Mouse (Mus musculus): ENCODE measurements around the gene Gramd1b.

Gramd1b gene

GRCm38 (mm10) chr9:40426282-40426964 is 104.8 kb downstream of the Gramd1b start:
- DNase-seq (ENCODE audit: low spot score) = no peak

- DNase-seq (ENCODE audit: low spot score) = no peak
Observed at GRCm38 (mm10) chr9:40424874-40425273, 106.3 kb downstream of the Gramd1b start.

DNA sequence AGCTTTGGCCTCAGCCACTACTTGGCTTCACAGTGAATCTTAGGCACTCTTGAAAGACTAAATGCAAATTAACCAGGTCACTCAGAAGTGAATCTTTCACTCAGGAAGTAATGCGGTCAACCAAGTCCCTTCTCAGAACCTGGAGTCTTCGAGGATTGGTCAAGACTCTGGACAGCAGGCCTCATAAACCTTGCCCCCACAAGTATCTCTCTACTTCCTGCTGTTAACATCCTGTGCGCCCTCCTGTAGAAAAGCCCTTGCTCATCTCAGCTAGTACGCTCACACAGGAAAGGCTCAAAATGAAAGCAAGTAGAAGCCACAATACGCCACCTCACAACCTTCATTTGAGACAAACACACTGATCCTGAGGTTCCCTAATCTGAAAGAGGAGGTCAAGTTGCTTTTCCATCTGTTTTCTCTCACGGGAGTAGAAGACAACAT is 107.7 kb downstream of the Gramd1b start:
- DNase-seq (ENCODE audit: low spot score) = no peak

DNA sequence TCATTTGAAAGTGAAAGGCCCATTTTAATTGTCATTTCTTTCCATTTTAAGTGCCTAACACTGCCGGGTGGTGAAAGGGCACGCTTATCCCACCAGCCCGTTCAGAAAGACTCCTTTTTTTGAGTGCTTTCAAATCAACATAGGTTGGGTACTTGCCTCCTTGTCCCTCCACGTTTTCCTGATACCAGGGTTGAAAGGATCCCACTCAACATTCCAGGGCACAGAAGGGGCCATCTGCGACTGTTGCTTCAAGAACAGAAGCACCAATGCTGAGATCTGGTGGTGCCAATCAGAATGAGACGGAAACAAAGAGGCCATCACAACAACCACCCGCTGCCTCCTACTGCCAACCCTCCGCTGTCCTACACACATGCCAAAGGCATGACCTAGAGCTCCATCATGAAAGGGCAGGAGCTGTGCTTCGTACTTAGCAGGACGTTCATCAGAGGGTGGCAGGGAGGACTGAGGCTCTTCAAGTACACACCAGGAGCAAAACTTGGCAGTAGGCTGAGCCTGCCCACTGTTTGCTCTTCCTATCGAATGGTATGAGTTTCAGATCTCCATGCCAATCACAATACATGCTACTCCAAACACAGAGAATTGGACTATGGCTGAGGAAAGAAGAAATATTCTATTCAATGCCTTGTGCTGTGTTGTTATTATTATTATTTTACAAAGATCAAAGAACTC is 108.7 kb downstream of the Gramd1b start:
- DNase-seq (ENCODE audit: low spot score) = no peak

DNA sequence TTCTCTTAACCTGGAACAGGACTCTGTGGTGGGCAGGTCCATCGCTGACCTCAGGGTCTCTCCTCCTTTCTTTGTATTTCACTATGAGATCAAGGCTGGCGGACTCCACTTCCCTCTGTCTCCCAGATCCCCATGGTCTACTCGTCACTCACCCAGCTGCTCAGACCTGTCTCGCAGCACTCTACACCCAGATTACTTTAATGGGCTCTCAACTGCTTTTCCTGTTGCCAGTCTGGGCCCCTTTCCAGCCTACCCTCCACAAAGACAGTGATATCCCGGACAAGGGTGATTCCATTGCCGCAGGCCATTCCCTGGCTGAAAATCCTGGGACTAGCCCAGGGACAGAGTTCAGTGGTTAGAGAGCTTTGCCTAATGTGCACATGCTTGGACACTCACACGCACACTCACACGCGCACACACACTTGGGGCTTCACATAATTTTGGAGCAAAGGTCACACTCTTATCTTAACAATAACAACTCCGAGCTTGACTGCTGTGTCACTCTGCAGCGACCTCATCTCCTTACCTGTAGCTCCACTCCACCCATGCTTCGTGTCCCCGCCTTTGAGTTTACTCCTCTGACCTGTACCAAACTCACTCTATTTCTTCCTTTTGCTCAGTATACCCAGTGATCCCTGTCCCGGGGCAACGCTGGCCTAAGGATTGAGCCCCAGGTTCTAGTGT is 110.4 kb downstream of the Gramd1b start:
- DNase-seq (ENCODE audit: low spot score) = no peak

DNA sequence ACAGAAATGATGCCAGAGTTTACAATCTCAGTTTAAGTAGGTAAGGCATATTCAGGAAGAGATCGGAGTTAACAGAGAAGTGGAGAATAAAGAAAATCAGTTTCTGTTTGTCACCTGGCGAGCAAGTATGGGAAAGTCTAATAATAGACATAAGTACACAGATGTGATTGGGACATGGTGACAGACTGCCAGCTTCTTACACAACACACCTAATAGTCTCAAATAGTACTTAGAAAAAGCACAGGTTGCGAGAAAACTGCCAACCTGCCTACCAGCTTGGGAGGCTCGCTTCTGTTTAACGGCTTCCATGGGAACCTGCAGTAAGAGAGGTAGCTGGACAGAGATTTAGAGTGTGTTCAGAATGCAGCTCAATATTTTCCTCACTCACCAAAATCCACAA is 112.4 kb downstream of the Gramd1b start:
- no peak for DNase-seq (ENCODE audit: low spot score)

DNA sequence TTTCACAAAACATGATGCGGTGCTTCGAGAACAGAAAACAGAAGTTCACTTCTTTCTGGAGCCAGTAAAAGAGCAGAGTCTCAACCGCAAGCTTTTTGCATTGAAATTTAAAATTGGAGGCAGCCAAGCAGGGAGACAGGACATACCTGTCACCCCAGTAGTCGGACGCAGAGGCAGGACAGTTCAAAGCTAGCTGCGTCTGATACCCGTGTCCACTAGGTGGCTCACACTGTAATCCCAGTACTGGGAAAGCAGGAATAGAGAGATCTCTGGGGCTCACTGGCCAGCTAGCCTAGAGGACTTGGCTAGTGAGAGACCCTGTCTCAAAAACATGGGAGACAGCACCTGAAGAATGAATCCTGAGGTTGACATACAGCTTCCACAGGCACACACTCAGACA is 115.0 kb downstream of the Gramd1b start:
- DNase-seq (ENCODE audit: low spot score) = no peak

- peak; percentile 52 for DNase-seq (ENCODE audit: low spot score)
Observed at GRCm38 (mm10) chr9:40414904-40415766, 116.0 kb downstream of the Gramd1b start.

DNA sequence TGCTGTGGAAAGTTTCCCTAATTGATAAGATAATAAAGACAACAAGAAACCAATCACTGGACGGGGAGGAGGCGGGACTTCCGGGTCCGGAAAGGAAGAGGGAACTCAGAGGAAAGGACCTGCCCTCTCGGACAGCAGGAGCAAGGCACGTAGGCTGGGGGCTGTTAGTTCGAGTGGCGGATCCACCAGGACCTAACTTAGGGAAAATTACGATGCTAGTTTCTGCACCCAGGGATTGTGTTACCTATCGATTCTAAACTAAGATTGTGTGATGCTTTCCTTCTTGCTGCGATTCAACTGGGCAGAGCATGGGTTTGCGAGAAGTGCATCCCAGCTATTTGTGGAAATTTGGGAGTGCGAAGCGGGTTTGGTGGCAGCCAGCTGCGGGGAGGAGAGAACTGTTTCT is 116.7 kb downstream of the Gramd1b start:
- DNase-seq (ENCODE audit: low spot score) = peak; percentile 56

DNA sequence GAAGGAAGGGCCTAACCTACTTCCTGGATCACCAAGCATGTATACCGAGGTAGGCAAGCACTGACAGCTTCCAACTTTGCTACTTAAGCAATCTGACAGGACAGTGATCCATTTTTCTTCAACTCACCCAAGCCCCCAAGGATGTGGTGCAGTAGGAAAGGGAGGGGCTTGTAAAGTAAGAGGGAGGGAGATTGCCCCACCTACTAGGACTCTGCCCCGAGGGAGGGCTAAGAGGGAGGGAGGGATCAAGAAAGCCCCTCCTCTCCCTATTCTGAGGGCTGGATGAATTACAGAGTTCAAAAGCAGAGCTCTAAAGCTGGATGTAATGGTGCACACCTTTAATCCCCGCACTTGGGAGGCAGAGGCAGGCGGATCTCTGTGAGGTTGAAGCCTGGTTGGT is 117.6 kb downstream of the Gramd1b start:
- no peak for DNase-seq (ENCODE audit: low spot score)

- DNase-seq (ENCODE audit: low spot score) = no peak
Observed at GRCm38 (mm10) chr9:40412931-40413330, 118.3 kb downstream of the Gramd1b start.

GRCm38 (mm10) chr9:40412246-40412645 is 118.9 kb downstream of the Gramd1b start:
- no peak for DNase-seq (ENCODE audit: low spot score)

DNA sequence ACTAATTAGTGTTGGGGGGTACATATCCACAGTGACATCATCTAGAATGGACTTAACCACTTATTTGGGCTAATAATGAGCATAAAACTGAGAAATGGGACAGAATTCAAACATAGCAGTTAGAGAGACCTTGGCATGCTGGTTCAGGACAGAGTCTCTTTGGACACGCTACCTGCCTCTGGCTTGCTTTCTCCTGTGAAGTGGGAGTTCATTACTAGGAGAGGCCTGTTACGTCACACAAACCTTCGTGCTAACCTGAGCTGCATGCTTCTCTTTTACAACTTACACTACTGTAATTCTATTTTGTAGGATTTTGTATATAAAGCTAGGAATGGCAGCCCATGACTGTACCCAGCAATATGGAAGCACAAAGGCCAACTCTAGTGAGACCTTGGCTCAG is 120.3 kb downstream of the Gramd1b start:
- DNase-seq (ENCODE audit: low spot score) = no peak

DNA sequence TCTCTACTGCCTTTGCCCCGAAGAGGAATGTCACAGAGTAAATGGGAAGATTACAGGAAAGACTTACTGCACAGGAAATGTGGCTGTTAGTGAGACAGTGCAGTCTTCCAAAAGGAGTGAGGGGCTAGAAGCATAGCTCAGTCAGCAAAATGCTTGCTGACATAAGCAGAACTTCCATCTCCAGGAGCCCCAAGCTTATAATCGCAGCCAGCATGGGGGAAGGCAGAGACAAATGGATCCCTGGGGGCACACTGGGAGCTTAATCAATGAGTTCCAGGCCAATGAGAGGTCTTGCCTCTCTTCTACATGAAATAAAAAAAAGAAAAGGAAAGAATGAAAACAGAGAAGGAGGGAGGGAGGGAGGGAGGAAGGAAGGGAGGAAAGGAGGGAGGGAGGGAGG is 122.1 kb downstream of the Gramd1b start:
- no peak for DNase-seq (ENCODE audit: low spot score)

- no peak for DNase-seq (ENCODE audit: low spot score)
Observed at GRCm38 (mm10) chr9:40408415-40408814, 122.8 kb downstream of the Gramd1b start.

DNA sequence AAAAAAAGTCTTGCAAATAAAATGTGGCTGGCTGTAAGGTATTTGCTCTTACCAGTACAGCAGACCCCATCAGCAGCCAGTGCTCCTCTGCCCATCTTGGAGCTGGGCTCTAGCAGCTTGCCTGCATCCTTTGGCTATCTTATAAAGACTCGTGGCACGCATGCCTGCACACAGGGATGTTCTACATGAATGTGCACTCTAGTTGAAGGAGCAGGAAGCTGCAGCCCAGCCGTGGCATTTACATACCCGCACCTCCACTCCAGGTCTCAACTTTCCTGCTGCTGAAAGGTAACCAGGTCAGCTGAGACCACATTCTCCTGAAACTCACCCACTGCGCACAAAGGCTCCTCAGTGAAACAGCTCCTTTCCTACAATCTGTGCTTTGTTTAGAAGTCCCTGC is 123.3 kb downstream of the Gramd1b start:
- DNase-seq (ENCODE audit: low spot score) = no peak

- no peak for DNase-seq (ENCODE audit: low spot score)
Observed at GRCm38 (mm10) chr9:40405804-40406203, 125.4 kb downstream of the Gramd1b start.

DNA sequence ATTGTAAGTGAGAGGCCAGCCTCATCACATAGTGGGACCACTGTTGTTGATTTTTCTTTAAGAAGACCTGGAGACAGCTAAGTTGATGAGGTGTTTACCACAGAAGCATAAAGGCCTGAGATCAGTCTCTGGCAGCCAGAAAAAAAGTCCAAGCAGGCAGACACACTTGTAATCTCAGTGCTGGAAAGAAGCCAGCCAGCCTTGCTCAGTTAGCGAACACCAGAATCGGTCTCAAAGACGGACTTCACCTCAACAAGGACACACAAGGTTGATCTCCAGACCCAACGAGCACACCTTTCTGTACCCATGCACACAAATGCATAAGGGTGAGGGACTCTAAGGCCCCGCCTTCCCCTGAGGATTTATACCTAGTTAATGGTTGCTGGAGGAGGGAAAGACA is 125.9 kb downstream of the Gramd1b start:
- DNase-seq (ENCODE audit: low spot score) = no peak

- DNase-seq (ENCODE audit: low spot score) = no peak
Observed at GRCm38 (mm10) chr9:40404637-40405036, 126.5 kb downstream of the Gramd1b start.

DNA sequence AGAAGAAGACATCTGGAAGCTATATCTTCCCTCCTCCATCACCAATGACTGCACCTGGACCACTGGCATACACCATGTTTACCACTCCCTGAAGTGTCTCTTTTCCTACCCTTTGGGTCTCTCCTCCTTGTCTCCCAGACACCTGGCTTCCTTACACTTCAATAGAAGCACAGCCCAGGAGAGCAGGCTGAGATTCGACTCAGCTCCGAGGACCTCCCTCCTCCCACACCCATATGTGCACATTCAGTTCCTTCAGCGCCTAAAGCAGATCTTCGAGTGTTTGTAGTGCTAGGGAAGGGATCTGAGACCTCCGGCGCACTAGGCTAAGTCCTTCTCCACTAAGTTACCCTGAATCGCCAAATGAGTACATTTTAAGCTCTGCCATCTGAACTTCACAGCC is 127.4 kb downstream of the Gramd1b start:
- no peak for DNase-seq (ENCODE audit: low spot score)

- no peak for DNase-seq (ENCODE audit: low spot score)
Observed at GRCm38 (mm10) chr9:40401818-40402217, 129.4 kb downstream of the Gramd1b start.

DNA sequence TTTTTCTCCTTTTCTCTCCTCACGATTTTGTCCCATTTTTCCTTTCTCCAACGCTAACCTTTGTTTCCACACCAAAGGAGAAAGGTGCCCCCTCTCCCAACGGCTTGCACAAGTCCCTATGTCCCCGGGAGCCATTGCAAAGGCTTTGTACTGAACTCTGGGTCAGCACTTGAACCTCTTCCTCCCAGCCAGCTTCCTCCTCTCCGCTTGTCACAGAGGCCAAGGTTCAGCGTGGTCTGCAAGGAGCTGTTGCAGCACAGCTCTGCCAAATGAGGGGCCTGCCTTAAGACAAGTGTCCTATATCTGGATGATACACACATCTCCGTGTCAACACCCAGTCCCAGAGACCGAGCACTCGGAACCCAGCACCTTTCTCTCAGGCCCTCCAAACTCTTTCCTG is 130.3 kb downstream of the Gramd1b start:
- DNase-seq (ENCODE audit: low spot score) = no peak
